Mouse (Mus musculus): ENCODE measurements around the gene Col15a1.

DNA sequence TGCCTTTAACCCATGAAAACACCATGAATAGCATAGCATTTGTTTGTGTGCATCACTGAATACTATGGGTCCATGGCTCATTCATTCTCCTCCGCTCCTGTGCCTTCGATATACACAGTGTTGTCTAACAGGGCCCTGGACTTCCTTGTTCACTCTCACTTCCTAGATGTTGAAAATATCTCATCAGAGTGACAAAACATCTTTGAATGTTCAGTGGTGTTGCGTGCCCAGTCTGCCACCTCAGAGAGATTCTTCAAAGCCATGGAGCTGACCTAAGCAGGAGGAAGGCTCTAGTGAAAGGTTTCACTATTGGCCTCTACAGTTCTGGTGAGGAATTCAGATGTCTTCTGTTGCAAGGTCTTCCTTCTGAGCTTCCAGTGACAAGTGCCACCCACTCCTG is 125.6 kb downstream of the Col15a1 start:
- TF ChIP-seq CTCF (IDR thresholded peaks at IDR 0.05; ENCODE audit: borderline replicate concordance, extremely low read depth, insufficient read depth, insufficient read length) (no peak), POLR2A (IDR thresholded peaks at IDR 0.05; ENCODE audit: borderline replicate concordance, extremely low read depth, insufficient read depth, insufficient read length, poor library complexity, severe bottlenecking) (no peak)
